Mouse (Mus musculus) E14TG2a.4 (cell line): ENCODE measurements around the gene 1700008O03Rik.

ENCODE experiments used
- H3K27me3 ChIP-seq: 2 replicates; pipeline ENCODE4 v1.6.1; 2014; ENCODE audit warnings: low read length, control low read depth; ENCODE audit not compliant: insufficient read depth
- H3K36me3 ChIP-seq: 2 replicates; pipeline ENCODE4 v1.6.1; 2014; ENCODE audit warnings: low read length, control low read depth; ENCODE audit not compliant: insufficient read depth
- H3K4me1 ChIP-seq: replicated peaks from 2 replicates; pipeline ENCODE4 v1.6.1; 2014; ENCODE audit warnings: low read depth, low read length, control low read depth
- H3K4me3 ChIP-seq: replicated peaks from 2 replicates; pipeline ENCODE4 v1.5.1; 2014; ENCODE audit warnings: mild to moderate bottlenecking, low read length
- H3K9me3 ChIP-seq: 2 replicates; pipeline ENCODE4 v1.6.1; 2014; ENCODE audit warnings: low read length, control low read depth
- CTCF ChIP-seq: conservative IDR thresholded peaks from 2 replicates; pipeline ENCODE4 v1.5.1; 2014; ENCODE audit warnings: low read length
- NANOG ChIP-seq: IDR thresholded peaks from 2 replicates; pipeline ENCODE4 v1.6.1; 2014; ENCODE audit warnings: borderline replicate concordance, low read length, mixed read lengths
- POU5F1 ChIP-seq: IDR thresholded peaks from 2 replicates; pipeline ENCODE4 v1.6.1; 2014; ENCODE audit warnings: low read length, borderline replicate concordance

The 1700008O03Rik gene

DNA sequence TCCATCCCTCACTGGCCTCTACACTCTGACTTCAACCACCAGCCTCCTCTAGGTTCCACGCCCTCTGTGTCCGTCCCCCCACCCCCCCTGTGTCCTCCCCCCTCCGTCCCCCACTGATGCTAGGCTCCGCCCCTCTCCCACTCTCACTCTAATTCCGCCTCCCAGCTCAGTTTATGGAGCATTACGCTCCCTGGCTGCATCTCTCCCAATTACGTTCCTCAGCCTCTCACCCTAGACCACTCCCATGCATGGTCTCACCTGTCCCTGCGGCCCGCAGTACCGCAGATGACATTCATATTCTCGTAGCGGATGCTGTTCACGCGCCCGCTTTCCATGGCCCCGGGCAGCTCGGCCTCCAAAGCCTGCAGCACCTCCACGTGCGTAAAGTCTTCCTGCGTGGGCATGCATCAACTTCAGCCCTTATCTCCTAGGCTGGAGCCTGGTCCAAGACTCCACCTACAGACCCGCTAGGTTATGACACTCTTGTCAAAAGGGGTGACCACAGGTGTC, 24.8 kb downstream of the 1700008O03Rik start:
- peaks cover 45% of the 10 kb centered on the region for H3K27me3 ChIP-seq
- H3K4me3 ChIP-seq: peak overlapping the region; percentile 84
- no peak for TF ChIP-seq CTCF
- TF ChIP-seq POU5F1: no peak
- no peak for TF ChIP-seq NANOG
- no peaks in the 10 kb centered on the region for H3K36me3 ChIP-seq
- H3K9me3 ChIP-seq: no peaks in the 10 kb centered on the region
- peaks cover 42% of the 10 kb centered on the region for H3K4me1 ChIP-seq

GRCm38 (mm10) chr7:44359908-44360672, 25.5 kb downstream of the 1700008O03Rik start:
- no peaks in the 10 kb centered on the region for H3K36me3 ChIP-seq
- no peaks in the 10 kb centered on the region for H3K9me3 ChIP-seq
- H3K4me1 ChIP-seq: peaks cover 50% of the 10 kb centered on the region
- peak overlapping the region; percentile 84 for H3K4me3 ChIP-seq
- H3K27me3 ChIP-seq: peaks cover 52% of the 10 kb centered on the region
- no peak for TF ChIP-seq NANOG
- TF ChIP-seq CTCF: no peak
- no peak for TF ChIP-seq POU5F1

DNA sequence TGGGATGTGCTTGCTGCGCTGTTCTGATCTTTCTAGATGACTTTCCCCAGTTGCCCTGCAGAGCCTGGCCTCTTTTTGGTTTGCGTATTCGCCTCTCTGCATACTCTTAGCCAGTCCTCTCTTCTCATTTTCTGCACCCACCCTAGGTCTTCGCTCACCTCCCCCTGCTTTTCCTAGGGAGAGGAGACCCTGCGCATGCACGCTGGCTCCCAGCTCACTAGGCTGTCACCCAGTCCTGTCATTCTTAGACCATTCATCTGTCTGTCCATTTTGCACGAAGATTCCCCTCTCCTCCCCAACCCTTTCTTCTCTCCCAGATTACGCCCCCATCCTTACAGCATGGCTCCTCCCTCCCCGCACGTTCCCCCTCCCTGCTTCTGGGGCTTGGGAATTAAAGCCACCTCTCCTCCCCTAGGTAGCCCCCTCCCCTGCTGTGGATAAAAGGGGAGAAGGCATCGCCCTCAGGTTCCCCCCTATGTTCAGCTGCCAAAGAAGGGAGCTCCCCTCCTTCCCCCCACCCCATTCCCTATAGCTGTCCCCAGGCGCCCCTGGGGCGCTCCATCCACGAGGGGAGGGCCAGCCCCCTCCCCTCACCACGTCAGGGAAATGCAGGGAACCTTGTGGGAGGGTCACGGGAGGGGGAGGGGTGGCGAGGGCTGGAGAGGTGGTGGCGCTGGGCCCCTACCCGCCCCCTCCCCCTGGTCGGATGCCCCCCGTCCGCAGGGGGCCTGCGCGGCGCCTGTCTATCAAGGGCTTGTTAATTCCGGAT, 26.6 kb downstream of the 1700008O03Rik start:
- no peak for TF ChIP-seq NANOG
- TF ChIP-seq POU5F1: no peak
- no peak for TF ChIP-seq CTCF
- Histone ChIP-seq H3K4me3 (peak overlapping the region; percentile 84), H3K27me3 (peaks cover 58% of the 10 kb centered on the region), H3K36me3 (no peaks in the 10 kb centered on the region), H3K4me1 (peaks cover 60% of the 10 kb centered on the region), H3K9me3 (no peaks in the 10 kb centered on the region)

DNA sequence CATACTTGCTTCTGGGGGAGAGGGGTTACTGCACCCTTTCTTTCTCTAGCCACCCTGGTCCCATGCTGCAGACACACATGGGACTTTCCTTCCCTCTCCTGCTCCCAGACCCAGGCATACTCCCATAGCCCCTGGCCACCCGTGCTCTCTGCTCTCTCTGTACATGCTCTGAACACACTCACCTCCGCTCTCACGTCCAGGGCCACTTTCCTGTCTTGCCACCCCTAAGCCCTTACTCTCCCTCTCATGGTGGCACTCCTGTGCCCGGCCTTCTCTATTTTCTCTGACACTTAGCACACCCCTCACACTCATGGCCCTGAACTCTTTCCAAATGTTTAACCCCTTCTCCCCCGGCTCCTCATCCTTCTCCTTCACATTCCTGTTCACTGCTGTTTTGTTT, 27.6 kb downstream of the 1700008O03Rik start:
- peak overlapping the region; percentile 67; the same call in 1 of the 2 replicates for H3K4me3 ChIP-seq
- TF ChIP-seq POU5F1: no peak
- no peaks in the 10 kb centered on the region for H3K36me3 ChIP-seq
- H3K9me3 ChIP-seq: no peaks in the 10 kb centered on the region
- peaks cover 64% of the 10 kb centered on the region for H3K27me3 ChIP-seq
- H3K4me1 ChIP-seq: peaks cover 70% of the 10 kb centered on the region

DNA sequence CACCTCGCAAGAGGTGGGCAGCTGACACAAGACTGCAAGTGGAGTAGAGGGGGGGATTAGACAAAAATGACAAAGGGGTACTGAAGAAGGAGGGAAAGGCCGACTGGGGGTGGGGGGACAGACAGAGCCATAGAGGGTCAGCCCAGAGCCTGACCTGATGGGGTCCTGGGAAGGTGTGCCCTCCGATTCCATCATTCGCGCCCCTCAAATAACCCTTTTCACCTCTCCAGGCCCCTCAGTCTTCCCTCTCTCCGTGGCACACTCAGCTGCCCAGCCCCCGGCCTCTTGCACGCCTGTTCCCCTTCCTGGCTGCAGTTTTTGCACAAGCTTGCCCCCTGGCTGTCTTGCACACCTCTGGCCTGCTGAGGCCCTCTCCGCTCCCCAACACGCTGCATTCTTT, 28.1 kb downstream of the 1700008O03Rik start:
- Histone ChIP-seq H3K9me3 (no peaks in the 10 kb centered on the region), H3K4me1 (peaks cover 73% of the 10 kb centered on the region), H3K36me3 (no peaks in the 10 kb centered on the region), H3K27me3 (peaks cover 64% of the 10 kb centered on the region), H3K4me3 (peak overlapping the region; percentile 67; the same call in 1 of the 2 replicates)
- TF ChIP-seq CTCF: no peak
- TF ChIP-seq POU5F1: no peak
- no peak for TF ChIP-seq NANOG

DNA sequence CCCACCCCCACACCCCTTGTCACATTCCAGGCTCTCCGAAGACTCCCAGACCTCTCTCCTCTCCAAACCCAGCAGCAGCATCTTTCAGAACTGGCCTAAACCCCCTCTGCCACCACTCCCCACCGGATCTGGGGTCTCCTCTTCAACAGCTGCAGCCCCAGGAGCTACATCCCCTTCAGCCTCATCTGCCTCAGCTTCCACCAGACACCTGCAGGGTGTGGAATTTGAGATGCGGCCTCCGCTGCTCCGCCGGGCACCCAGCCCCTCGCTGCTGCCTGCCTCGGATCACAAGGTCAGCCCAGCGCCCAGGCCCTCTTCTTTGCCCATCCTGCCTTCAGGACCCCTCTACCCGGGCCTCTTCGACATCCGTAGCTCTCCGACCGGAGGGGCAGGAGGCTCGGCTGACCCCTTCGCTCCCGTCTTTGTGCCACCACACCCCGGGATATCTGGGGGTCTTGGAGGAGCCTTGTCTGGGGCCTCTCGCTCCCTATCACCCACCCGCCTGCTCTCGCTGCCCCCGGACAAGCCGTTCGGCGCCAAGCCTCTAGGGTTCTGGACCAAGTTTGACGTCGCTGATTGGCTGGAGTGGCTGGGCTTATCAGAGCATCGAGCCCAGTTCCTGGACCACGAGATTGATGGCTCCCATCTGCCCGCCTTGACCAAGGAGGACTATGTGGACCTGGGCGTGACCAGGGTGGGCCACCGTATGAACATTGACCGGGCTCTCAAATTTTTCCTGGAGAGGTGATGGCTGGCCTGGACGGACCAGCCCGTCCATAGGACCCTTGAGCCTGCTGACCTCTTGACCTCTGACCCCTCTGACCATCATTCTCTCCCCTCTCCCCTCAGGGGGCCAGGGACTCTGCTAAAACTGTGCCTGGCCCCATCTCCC, 28.8 kb downstream of the 1700008O03Rik start:
- Histone ChIP-seq H3K4me1 (peaks cover 80% of the 10 kb centered on the region), H3K9me3 (no peaks in the 10 kb centered on the region), H3K36me3 (no peaks in the 10 kb centered on the region), H3K27me3 (peaks cover 64% of the 10 kb centered on the region), H3K4me3 (peak overlapping the region; percentile 67)
- TF ChIP-seq CTCF (no peak), NANOG (no peak), POU5F1 (no peak)

- Histone ChIP-seq H3K4me3 (no peak overlapping the region), H3K9me3 (no peaks in the 10 kb centered on the region), H3K36me3 (no peaks in the 10 kb centered on the region), H3K4me1 (peaks cover 85% of the 10 kb centered on the region), H3K27me3 (peaks cover 75% of the 10 kb centered on the region)
- TF ChIP-seq NANOG: no peak
- no peak for TF ChIP-seq POU5F1
- TF ChIP-seq CTCF: no peak
Measured at GRCm38 (mm10) chr7:44355411-44355810, 30.2 kb downstream of the 1700008O03Rik start.
